Mouse (Mus musculus): ENCODE data around the gene Timm50. TPM values are rescaled to one million over a fixed set of nuclear protein-coding genes. Genes with fewer than 3 reads are reported as not detected.

Gene Timm50
- polyA plus RNA-seq, 1 experiment from 2014 or later, result 137 TPM

DNA sequence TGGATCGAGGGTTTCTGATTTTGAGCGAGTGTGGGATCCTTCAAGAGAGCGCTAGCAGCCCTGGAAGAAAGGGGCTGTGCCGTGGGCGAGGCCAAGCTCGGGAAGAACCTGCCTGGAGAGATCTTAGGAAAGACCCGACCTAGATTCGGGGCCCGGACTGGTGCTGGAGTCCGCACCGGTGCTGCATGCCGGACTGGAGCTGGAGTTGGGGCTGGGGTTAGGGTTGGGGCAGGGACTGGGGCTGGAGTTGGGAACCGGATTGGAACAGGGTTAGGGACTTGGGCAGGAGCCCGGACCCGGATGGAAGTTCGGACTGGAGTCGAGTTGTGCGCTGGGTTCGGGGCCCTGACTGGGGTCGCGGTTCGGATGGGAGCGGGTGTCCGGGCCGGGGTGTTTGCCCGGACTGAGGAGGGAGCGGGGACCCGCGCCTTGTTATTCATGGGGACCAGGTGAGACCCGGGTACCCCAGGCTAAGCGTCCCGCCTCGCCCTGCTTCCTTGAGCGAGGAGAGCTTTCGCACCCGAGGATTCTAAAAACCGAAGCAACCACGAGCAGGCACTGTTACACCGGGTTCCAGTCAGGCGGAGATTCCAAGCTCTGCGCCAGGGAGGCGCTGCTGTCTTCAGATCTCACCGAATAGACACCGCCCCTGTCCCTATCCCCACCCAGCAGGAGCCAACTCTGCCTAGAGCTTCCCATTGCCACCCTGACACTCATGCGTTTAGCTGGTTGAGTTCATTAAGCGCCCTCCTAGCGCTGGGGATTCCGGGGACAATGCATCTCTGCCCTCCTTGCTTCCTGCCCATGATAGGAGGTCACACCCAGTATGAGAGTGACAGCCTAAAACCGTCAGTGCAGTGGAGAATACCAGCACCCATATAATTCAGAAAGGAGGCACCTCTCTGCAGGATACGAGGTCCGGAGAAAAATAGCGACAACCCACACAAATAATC lies 21.0 kb downstream of the Timm50 start, which contains the start of gene Selenov:
Gene Selenov (minus strand): TSS at position 549 of the 953 bp plus-strand sequence.
- H3K9ac ChIP-seq, result no peak within 1 kb of the TSS
- H3K27ac ChIP-seq, result no peak within 1 kb of the TSS
- WGBS, result 1% methylated on average over 52 of the region's 52 CpGs
- no peaks in the 10 kb centered on the region for H3K36me3 ChIP-seq
- no peak for ATAC-seq (ENCODE audit: insufficient read depth, low FRiP score, low read depth)
- H3K4me2 ChIP-seq, result peak within 1 kb of the TSS; percentile 65
- peak within 1 kb of the TSS; percentile 30 for H3K4me3 ChIP-seq (replicated peaks)
- H3K9me3 ChIP-seq, result no peaks in the 10 kb centered on the region
- peaks cover 15% of the 10 kb centered on the region for H3K4me1 ChIP-seq
- H3K27me3 ChIP-seq (replicated peaks), result peaks cover 63% of the 10 kb centered on the region

DNA sequence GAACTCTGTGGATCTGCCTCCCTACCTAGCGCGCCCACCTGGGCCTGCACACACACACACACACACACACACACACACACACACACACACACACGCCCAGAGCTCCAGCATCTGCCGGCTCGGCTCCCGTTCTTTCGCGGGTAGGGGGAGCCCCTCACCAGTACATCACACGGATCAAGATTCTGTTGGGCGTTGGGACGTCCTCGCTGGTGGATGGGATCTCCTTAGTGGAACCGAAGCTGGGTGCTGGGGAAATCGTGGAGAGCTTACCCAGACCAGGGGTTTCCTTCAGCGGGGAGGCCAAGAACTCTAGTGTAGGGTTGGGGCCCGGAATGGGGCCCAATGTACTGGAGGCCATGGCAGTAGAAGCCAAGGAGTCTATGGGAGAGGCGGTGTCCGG lies 21.7 kb downstream of the Timm50 start:
- H3K9ac ChIP-seq, result no peak overlapping the region
- H3K9me3 ChIP-seq, result no peaks in the 10 kb centered on the region
- peak overlapping the region; percentile 65 for H3K4me2 ChIP-seq
- H3K36me3 ChIP-seq, result no peaks in the 10 kb centered on the region
- no peak for ATAC-seq (ENCODE audit: insufficient read depth, low FRiP score, low read depth)
- no peak overlapping the region for H3K27ac ChIP-seq
- H3K27me3 ChIP-seq (replicated peaks), result peaks cover 61% of the 10 kb centered on the region
- 2% methylated on average over 18 of the region's 18 CpGs for WGBS
- peak overlapping the region; percentile 30 for H3K4me3 ChIP-seq (replicated peaks)
- H3K4me1 ChIP-seq, result peaks cover 15% of the 10 kb centered on the region

GRCm38 (mm10) chr7:28280630-28281029 lies 31.2 kb downstream of the Timm50 start:
- Histone ChIP-seq H3K9ac (no peak overlapping the region), H3K9me3 (no peaks in the 10 kb centered on the region), H3K27ac (no peak overlapping the region), H3K27me3 (replicated peaks) (no peaks in the 10 kb centered on the region), H3K4me3 (replicated peaks) (no peak overlapping the region), H3K36me3 (no peaks in the 10 kb centered on the region), H3K4me2 (no peak overlapping the region), H3K4me1 (peaks cover 7% of the 10 kb centered on the region)
- 69% methylated on average over 7 of the region's 7 CpGs for WGBS
- no peak for ATAC-seq (ENCODE audit: insufficient read depth, low FRiP score, low read depth)

- H3K4me3 ChIP-seq (replicated peaks), result peak overlapping the region; percentile 80
- H3K9me3 ChIP-seq, result no peaks in the 10 kb centered on the region
- H3K9ac ChIP-seq, result peak overlapping the region; percentile 82
- peak overlapping the region; percentile 80; the same call in 1 of the 2 replicates for H3K27ac ChIP-seq
- ATAC-seq (ENCODE audit: insufficient read depth, low FRiP score, low read depth), result no peak
- no peaks in the 10 kb centered on the region for H3K27me3 ChIP-seq (replicated peaks)
- no peaks in the 10 kb centered on the region for H3K36me3 ChIP-seq
- H3K4me1 ChIP-seq, result peaks cover 7% of the 10 kb centered on the region
- H3K4me2 ChIP-seq, result peak overlapping the region; percentile 93
- WGBS, result 87% methylated on average over 7 of the region's 7 CpGs
These were observed 33.6 kb downstream of the Timm50 start for GRCm38 (mm10) chr7:28278279-28278652.

GRCm38 (mm10) chr7:28277615-28278278 lies 34.1 kb downstream of the Timm50 start, which contains the start of gene Eid2b:
Gene Eid2b, plus strand, starts transcription at chr7:28277739.
- whole genome bisulfite sequencing, result 5% methylated on average over 68 of the region's 68 CpGs
- H3K4me1 ChIP-seq, result peaks cover 7% of the 10 kb centered on the region
- peak within 1 kb of the TSS; percentile 80 for H3K4me3 ChIP-seq (replicated peaks)
- peak; percentile 76 for ATAC-seq (ENCODE audit: insufficient read depth, low FRiP score, low read depth)
- H3K4me2 ChIP-seq, result peak within 1 kb of the TSS; percentile 93
- H3K9ac ChIP-seq, result peak within 1 kb of the TSS; percentile 82
- H3K27me3 ChIP-seq (replicated peaks), result no peaks in the 10 kb centered on the region
- H3K36me3 ChIP-seq, result no peaks in the 10 kb centered on the region
- H3K9me3 ChIP-seq, result no peaks in the 10 kb centered on the region
- peak within 1 kb of the TSS; percentile 80 for H3K27ac ChIP-seq

DNA sequence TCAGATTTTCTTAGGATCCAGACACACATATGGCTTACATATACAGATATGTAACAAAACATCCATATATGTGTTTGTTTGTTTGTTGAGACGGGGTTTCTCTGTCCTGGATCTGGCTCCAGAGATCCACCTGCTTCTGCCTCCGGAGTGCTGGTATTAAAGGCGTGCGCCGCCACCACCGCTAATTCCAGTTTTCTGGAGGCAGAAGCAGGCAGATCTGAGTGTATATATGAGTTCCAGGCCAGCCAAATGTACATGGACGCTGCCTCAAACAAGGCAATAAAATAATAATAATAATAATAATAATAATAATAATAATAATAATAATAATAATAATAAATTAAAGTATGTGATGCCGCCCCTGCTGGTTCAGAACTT lies 34.6 kb downstream of the Timm50 start:
- no peaks in the 10 kb centered on the region for H3K36me3 ChIP-seq
- H3K4me3 ChIP-seq (replicated peaks), result no peak overlapping the region
- no peaks in the 10 kb centered on the region for H3K27me3 ChIP-seq (replicated peaks)
- H3K9me3 ChIP-seq, result no peaks in the 10 kb centered on the region
- no peak overlapping the region for H3K9ac ChIP-seq
- ATAC-seq (ENCODE audit: insufficient read depth, low FRiP score, low read depth), result no peak
- H3K4me2 ChIP-seq, result no peak overlapping the region
- WGBS, result 53% methylated on average over 8 of the region's 8 CpGs
- peaks cover 7% of the 10 kb centered on the region for H3K4me1 ChIP-seq
- H3K27ac ChIP-seq, result no peak overlapping the region

DNA sequence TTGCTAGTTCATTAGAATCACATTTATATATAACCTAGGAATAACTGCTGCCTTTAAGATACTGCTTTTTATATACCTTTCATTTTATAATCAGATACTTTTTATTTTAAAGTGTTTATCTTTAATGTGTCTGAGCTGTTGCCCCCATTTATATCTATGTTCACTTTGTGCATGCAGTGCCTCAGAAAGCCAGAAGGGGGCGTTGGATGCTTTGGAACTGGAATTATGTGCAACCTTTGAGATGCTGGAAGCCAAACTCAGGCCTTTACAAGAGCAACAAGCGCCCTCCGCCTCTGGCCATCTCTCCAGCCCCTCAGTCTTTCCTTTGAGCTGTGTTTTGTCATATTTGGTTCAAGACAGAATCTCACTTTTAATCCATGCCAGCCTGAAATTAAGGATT lies 40.1 kb downstream of the Timm50 start:
- Histone ChIP-seq H3K36me3 (peaks cover 7% of the 10 kb centered on the region; the same call in 1 of the 2 replicates), H3K4me1 (0 out of 2 replicates have a peak, but pooled peaks cover 4% of the 10 kb centered on the region), H3K9me3 (no peaks in the 10 kb centered on the region), H3K27ac (no peak overlapping the region), H3K4me2 (no peak overlapping the region), H3K9ac (no peak overlapping the region), H3K27me3 (replicated peaks) (no peaks in the 10 kb centered on the region), H3K4me3 (replicated peaks) (no peak overlapping the region)
- 68% methylated on average over 3 of the region's 3 CpGs for WGBS
- no peak for ATAC-seq (ENCODE audit: insufficient read depth, low FRiP score, low read depth)

DNA sequence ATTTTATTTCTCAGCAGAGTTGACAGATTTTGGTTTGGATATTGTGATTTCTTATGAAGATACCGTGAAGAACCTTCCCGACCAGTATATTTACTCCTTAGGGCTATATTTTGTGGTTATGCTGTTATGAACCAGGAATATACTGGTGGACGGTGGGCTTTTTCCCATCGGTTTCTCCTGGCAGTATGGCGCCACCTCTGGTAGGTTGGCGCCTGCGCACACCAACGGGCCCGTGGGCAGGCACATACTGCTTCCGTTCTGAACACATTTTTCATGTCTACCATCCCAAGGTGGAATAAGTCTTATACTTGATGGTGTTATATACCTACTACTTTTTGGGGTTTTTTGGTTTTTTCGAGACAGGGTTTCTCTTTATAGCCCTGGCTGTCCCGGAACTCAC lies 42.5 kb downstream of the Timm50 start:
- 0 out of 2 replicates have a peak, but pooled peaks cover 4% of the 10 kb centered on the region for H3K4me1 ChIP-seq
- no peak overlapping the region for H3K27ac ChIP-seq
- H3K4me2 ChIP-seq, result 0 out of 2 replicates have a peak overlapping the region, but pooled peaks have one; percentile 67
- H3K9ac ChIP-seq, result no peak overlapping the region
- H3K4me3 ChIP-seq (replicated peaks), result no peak overlapping the region
- H3K9me3 ChIP-seq, result no peaks in the 10 kb centered on the region
- no peaks in the 10 kb centered on the region for H3K27me3 ChIP-seq (replicated peaks)
- 92% methylated on average over 12 of the region's 12 CpGs for WGBS
- ATAC-seq (ENCODE audit: insufficient read depth, low FRiP score, low read depth), result no peak
- H3K36me3 ChIP-seq, result peaks cover 7% of the 10 kb centered on the region; the same call in 1 of the 2 replicates

DNA sequence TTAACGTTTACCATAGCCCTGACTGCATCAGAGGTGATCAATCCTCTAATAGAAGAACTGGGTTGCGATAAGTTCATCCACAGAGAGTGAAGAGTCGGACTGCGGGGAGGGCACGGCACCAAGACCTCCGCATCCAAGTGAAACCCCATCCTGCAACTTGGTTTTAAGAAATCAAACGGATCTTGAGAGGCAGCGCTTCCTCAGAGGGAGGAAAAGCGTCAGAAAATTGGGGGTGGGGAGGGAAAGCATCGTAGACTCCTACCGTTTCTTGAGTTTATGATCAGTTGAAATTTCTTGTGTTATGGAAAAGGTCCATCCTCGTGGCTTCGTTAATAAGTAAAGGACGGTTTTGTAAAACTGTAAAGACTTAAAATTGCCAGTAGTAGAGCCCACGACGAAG lies 43.3 kb downstream of the Timm50 start:
- Histone ChIP-seq H3K9me3 (no peaks in the 10 kb centered on the region), H3K4me2 (peak overlapping the region; percentile 67), H3K4me1 (0 out of 2 replicates have a peak, but pooled peaks cover 4% of the 10 kb centered on the region), H3K27me3 (replicated peaks) (no peaks in the 10 kb centered on the region), H3K9ac (peak overlapping the region; percentile 98), H3K36me3 (peaks cover 7% of the 10 kb centered on the region; the same call in 1 of the 2 replicates), H3K4me3 (replicated peaks) (peak overlapping the region; percentile 86), H3K27ac (peak overlapping the region; percentile 86)
- ATAC-seq (ENCODE audit: insufficient read depth, low FRiP score, low read depth), result no peak
- WGBS, result 24% methylated on average over 16 of the region's 16 CpGs

DNA sequence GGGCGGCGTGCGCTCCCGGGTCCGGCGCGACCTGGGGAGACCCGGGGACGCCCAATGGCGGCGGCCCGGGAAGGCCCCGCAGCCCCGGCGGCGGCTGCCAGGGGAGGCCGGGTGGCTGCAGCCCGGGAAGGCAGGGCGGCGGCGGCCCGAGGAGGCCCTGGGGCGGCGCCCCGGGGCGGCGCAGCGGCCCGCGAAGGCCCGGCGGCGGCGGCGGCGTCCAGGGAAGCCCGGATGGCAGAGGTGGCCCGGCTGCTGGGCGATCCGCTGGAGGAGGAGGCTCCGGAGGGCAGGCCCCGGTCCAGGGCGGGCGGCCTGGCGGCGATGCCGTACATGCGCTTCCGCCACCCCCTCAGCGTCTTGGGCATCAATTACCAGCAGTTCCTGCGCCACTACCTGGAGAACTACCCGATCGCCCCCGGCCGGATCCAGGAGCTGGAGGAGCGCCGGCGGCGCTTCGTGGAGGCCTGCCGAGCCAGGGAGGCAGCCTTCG lies 43.8 kb downstream of the Timm50 start:
- H3K27ac ChIP-seq, result peak overlapping the region; percentile 86
- 0 out of 2 replicates have a peak, but pooled peaks cover 4% of the 10 kb centered on the region for H3K4me1 ChIP-seq
- peak overlapping the region; percentile 98 for H3K9ac ChIP-seq
- peak overlapping the region; percentile 67 for H3K4me2 ChIP-seq
- peaks cover 7% of the 10 kb centered on the region; the same call in 1 of the 2 replicates for H3K36me3 ChIP-seq
- WGBS, result under 1% methylated on average over 48 of the region's 62 CpGs
- H3K4me3 ChIP-seq (replicated peaks), result peak overlapping the region; percentile 86
- ATAC-seq (ENCODE audit: insufficient read depth, low FRiP score, low read depth), result peak; percentile 61
- no peaks in the 10 kb centered on the region for H3K27me3 ChIP-seq (replicated peaks)
- H3K9me3 ChIP-seq, result no peaks in the 10 kb centered on the region

DNA sequence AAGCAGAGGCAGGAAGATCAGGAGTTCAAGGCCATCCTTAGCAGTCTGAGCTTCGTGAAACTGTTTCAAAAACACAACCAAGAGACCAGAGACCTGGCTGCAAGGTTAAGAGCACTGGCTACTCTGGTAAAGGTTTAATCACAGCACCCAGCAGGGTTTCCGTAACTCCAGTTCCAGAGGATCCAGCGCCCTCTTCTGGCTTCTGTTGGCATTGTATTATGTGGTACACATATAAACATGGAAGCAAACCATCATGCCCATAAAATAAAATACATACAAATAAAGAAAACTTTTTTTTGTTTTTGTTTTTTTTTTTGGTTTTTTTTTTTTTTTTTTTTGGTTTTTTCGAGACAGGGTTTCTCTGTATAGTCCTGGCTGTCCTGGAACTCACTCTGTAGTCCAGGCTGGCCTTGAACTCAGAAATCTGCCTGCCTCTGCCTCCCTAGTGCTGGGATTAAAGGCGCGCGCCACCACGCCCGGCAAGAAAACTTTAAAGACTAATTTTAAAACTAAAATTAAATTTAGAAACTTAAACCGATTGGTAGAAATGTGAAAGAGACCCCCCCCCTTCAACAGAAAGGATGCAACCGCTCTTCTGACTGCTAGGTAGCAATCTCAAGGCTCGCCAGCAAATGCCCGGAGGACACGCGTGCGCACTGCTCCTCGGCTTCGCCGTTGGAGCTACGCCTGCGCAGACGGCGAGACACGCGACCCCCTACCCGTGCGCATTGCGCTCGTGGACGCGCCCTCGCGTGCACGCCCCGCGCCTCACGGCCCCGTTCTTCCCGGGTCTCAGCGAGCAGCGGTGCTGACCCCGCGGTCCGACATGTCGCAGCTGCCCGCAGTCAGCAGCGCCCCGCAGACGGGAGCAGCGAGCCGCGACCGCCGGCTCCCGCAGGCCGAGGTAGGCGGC lies 44.5 kb downstream of the Timm50 start, which contains the start of gene Eid2:
Gene Eid2 (plus strand): TSS at position 753 of the 913 bp plus-strand sequence.
- H3K4me1 ChIP-seq, result 0 out of 2 replicates have a peak, but pooled peaks cover 4% of the 10 kb centered on the region
- H3K27me3 ChIP-seq (replicated peaks), result no peaks in the 10 kb centered on the region
- peaks cover 7% of the 10 kb centered on the region; the same call in 1 of the 2 replicates for H3K36me3 ChIP-seq
- peak within 1 kb of the TSS; percentile 98 for H3K9ac ChIP-seq
- peak within 1 kb of the TSS; percentile 67 for H3K4me2 ChIP-seq
- peak within 1 kb of the TSS; percentile 86 for H3K27ac ChIP-seq
- peak within 1 kb of the TSS; percentile 86 for H3K4me3 ChIP-seq (replicated peaks)
- ATAC-seq (ENCODE audit: insufficient read depth, low FRiP score, low read depth), result peak; percentile 79
- no peaks in the 10 kb centered on the region for H3K9me3 ChIP-seq
- 6% methylated on average over 56 of the region's 57 CpGs for WGBS

Data from stomach, embryonic 15.5 days (tissue).